Mouse (Mus musculus) embryonic facial prominence, embryonic 12.5 days (tissue): ENCODE measurements around the gene Il9r. TPM values are rescaled to one million over a fixed set of nuclear protein-coding genes. Genes with fewer than 3 reads are reported as not detected.

Experiments
- ATAC-seq: fragments of 200-750 bp; cut with Nextera tagmentation; 2 replicates; pipeline ENCODE4 v1.8.0; 2017; ENCODE audit not compliant: insufficient number of reproducible peaks, insufficient read depth, low FRiP score, low TSS enrichment
- H3K27ac ChIP-seq: fragments of 300-500 bp; sonication (generic); 2 replicates; pipeline ENCODE4 v1.5.1; 2016; ENCODE audit warnings: mild to moderate bottlenecking
- H3K27me3 ChIP-seq: fragments of 300-500 bp; sonication (generic); 2 replicates; pipeline ENCODE4 v1.6.1; 2016; ENCODE audit warnings: mild to moderate bottlenecking, moderate library complexity
- H3K36me3 ChIP-seq: fragments of 300-500 bp; sonication (generic); 2 replicates; pipeline ENCODE4 v1.6.1; 2016; ENCODE audit warnings: mild to moderate bottlenecking
- H3K4me1 ChIP-seq: fragments of 300-500 bp; sonication (generic); 2 replicates; pipeline ENCODE4 v1.6.1; 2016
- H3K4me2 ChIP-seq: fragments of 300-500 bp; sonication (generic); replicated peaks from 2 replicates; pipeline ENCODE4 v1.6.1; 2016; ENCODE audit warnings: mild to moderate bottlenecking, moderate library complexity
- H3K4me3 ChIP-seq: fragments of 300-500 bp; sonication (generic); 2 replicates; pipeline ENCODE4 v1.5.1; 2016; ENCODE audit warnings: mild to moderate bottlenecking
- H3K9ac ChIP-seq: fragments of 300-500 bp; sonication (generic); 2 replicates; pipeline ENCODE4 v1.6.1; 2016; ENCODE audit warnings: mild to moderate bottlenecking, moderate library complexity
- H3K9me3 ChIP-seq: fragments of 300-500 bp; sonication (generic); 2 replicates; pipeline ENCODE4 v1.6.1; 2016; ENCODE audit warnings: mild to moderate bottlenecking, moderate library complexity
- WGBS: fragments of 180-500 bp; shearing (Covaris S2); methylation state at CpG from one replicate; pipeline ENCODE4 v1.1.7; 2016; 5-methylcytosine and 5-hydroxymethylcytosine counted together
- polyA plus RNA-seq: library from polyadenylated mRNA; unstranded; fragments of >200 nt; fragmentation: Nextera tagmentation; extraction: Ambion mirVana; gene quantifications from 2 replicates; pipeline ENCODE4 v1.2.1, GENCODE M21; 2016

Il9r gene
- polyA plus RNA-seq, 1 experiment from 2014 or later: not detected

GRCm38 (mm10) chr11:32236712-32237410 lies 36.8 kb upstream of the Il9r start:
- no peak overlapping the region for H3K27ac ChIP-seq
- no peaks in the 10 kb centered on the region for H3K27me3 ChIP-seq
- H3K4me3 ChIP-seq: no peak overlapping the region
- no peak overlapping the region for H3K4me2 ChIP-seq
- WGBS: 59% methylated on average over 9 of the region's 9 CpGs
- H3K4me1 ChIP-seq: 0 out of 2 replicates have a peak, but pooled peaks cover 5% of the 10 kb centered on the region
- ATAC-seq: no peak
- no peaks in the 10 kb centered on the region for H3K9me3 ChIP-seq
- H3K9ac ChIP-seq: no peak overlapping the region
- peaks cover 68% of the 10 kb centered on the region for H3K36me3 ChIP-seq

GRCm38 (mm10) chr11:32236132-32236531 lies 36.1 kb upstream of the Il9r start:
- Histone ChIP-seq H3K9ac (no peak overlapping the region), H3K36me3 (peaks cover 68% of the 10 kb centered on the region), H3K27ac (no peak overlapping the region; the same call in 1 of the 2 replicates), H3K27me3 (no peaks in the 10 kb centered on the region), H3K4me3 (no peak overlapping the region), H3K4me2 (no peak overlapping the region), H3K4me1 (0 out of 2 replicates have a peak, but pooled peaks cover 5% of the 10 kb centered on the region), H3K9me3 (no peaks in the 10 kb centered on the region)
- 75% methylated on average over 2 of the region's 2 CpGs for WGBS
- ATAC-seq: no peak

- 59% methylated on average over 3 of the region's 3 CpGs for WGBS
- Histone ChIP-seq H3K4me3 (no peak overlapping the region), H3K4me1 (0 out of 2 replicates have a peak, but pooled peaks cover 5% of the 10 kb centered on the region), H3K9me3 (no peaks in the 10 kb centered on the region), H3K36me3 (peaks cover 68% of the 10 kb centered on the region), H3K27me3 (no peaks in the 10 kb centered on the region), H3K27ac (no peak overlapping the region), H3K9ac (no peak overlapping the region), H3K4me2 (no peak overlapping the region)
- no peak for ATAC-seq
These were observed 35.6 kb upstream of the Il9r start for GRCm38 (mm10) chr11:32235646-32236045.

- no peaks in the 10 kb centered on the region for H3K27me3 ChIP-seq
- 0 out of 2 replicates have a peak, but pooled peaks cover 5% of the 10 kb centered on the region for H3K4me1 ChIP-seq
- no peaks in the 10 kb centered on the region for H3K9me3 ChIP-seq
- H3K36me3 ChIP-seq: peaks cover 68% of the 10 kb centered on the region
- H3K4me3 ChIP-seq: no peak overlapping the region
- H3K9ac ChIP-seq: no peak overlapping the region
- WGBS: 85% methylated on average over 6 of the region's 6 CpGs
- H3K27ac ChIP-seq: no peak overlapping the region
- no peak overlapping the region for H3K4me2 ChIP-seq
- ATAC-seq: no peak
These were observed 34.9 kb upstream of the Il9r start for GRCm38 (mm10) chr11:32234816-32235485.

GRCm38 (mm10) chr11:32233895-32234294 lies 33.8 kb upstream of the Il9r start:
- H3K36me3 ChIP-seq: peaks cover 69% of the 10 kb centered on the region

GRCm38 (mm10) chr11:32232848-32233247 lies 32.8 kb upstream of the Il9r start:
- Histone ChIP-seq H3K27ac (no peak overlapping the region), H3K4me1 (peaks cover 5% of the 10 kb centered on the region; the same call in 1 of the 2 replicates), H3K27me3 (no peaks in the 10 kb centered on the region), H3K9me3 (no peaks in the 10 kb centered on the region), H3K36me3 (peaks cover 74% of the 10 kb centered on the region), H3K4me3 (no peak overlapping the region), H3K4me2 (no peak overlapping the region), H3K9ac (no peak overlapping the region)
- no peak for ATAC-seq
- 63% methylated on average over 10 of the region's 10 CpGs for WGBS

More at GRCm38 (mm10) chr11:32233895-32234294, 33.8 kb upstream of the Il9r start:
- H3K4me1 ChIP-seq: 0 out of 2 replicates have a peak, but pooled peaks cover 5% of the 10 kb centered on the region
- H3K27ac ChIP-seq: no peak overlapping the region
- H3K4me3 ChIP-seq: no peak overlapping the region
- H3K27me3 ChIP-seq: no peaks in the 10 kb centered on the region
- WGBS: 90% methylated on average over 3 of the region's 3 CpGs
- H3K4me2 ChIP-seq: no peak overlapping the region
- no peak overlapping the region for H3K9ac ChIP-seq
- H3K9me3 ChIP-seq: no peaks in the 10 kb centered on the region
- no peak for ATAC-seq

- Histone ChIP-seq H3K27ac (no peak overlapping the region), H3K4me3 (no peak overlapping the region), H3K36me3 (peaks cover 65% of the 10 kb centered on the region), H3K9ac (no peak overlapping the region), H3K27me3 (no peaks in the 10 kb centered on the region), H3K4me2 (no peak overlapping the region), H3K9me3 (no peaks in the 10 kb centered on the region), H3K4me1 (peaks cover 10% of the 10 kb centered on the region)
- no peak for ATAC-seq
- 93% methylated on average over 2 of the region's 2 CpGs for WGBS
These were observed 31.0 kb upstream of the Il9r start for GRCm38 (mm10) chr11:32231125-32231524.

- Histone ChIP-seq H3K9me3 (no peaks in the 10 kb centered on the region), H3K36me3 (peaks cover 64% of the 10 kb centered on the region), H3K4me1 (peaks cover 18% of the 10 kb centered on the region), H3K27ac (no peak overlapping the region), H3K9ac (no peak overlapping the region), H3K4me3 (no peak overlapping the region), H3K27me3 (no peaks in the 10 kb centered on the region), H3K4me2 (no peak overlapping the region)
- ATAC-seq: no peak
- 86% methylated on average over 4 of the region's 4 CpGs for WGBS
These were observed 30.1 kb upstream of the Il9r start for GRCm38 (mm10) chr11:32230220-32230619.

GRCm38 (mm10) chr11:32228292-32228845 lies 28.3 kb upstream of the Il9r start:
- Histone ChIP-seq H3K36me3 (peaks cover 46% of the 10 kb centered on the region), H3K27me3 (no peaks in the 10 kb centered on the region), H3K9me3 (no peaks in the 10 kb centered on the region), H3K9ac (no peak overlapping the region), H3K4me3 (no peak overlapping the region), H3K27ac (no peak overlapping the region), H3K4me2 (no peak overlapping the region), H3K4me1 (peaks cover 25% of the 10 kb centered on the region)
- no peak for ATAC-seq
- WGBS: 90% methylated on average over 3 of the region's 3 CpGs

- Histone ChIP-seq H3K27ac (no peak overlapping the region), H3K4me3 (no peak overlapping the region), H3K4me1 (peaks cover 33% of the 10 kb centered on the region), H3K27me3 (peaks cover 4% of the 10 kb centered on the region; the same call in 1 of the 2 replicates), H3K36me3 (peaks cover 38% of the 10 kb centered on the region), H3K9me3 (no peaks in the 10 kb centered on the region), H3K9ac (peak overlapping the region; percentile 77; the same call in 1 of the 2 replicates), H3K4me2 (peak overlapping the region; percentile 71; the same call in 1 of the 2 replicates)
- WGBS: 85% methylated on average over 9 of the region's 9 CpGs
- ATAC-seq: no peak
These were observed 27.5 kb upstream of the Il9r start for GRCm38 (mm10) chr11:32227555-32227954.

- Histone ChIP-seq H3K36me3 (peaks cover 33% of the 10 kb centered on the region), H3K27me3 (peaks cover 4% of the 10 kb centered on the region; the same call in 1 of the 2 replicates), H3K4me3 (peak overlapping the region; percentile 69), H3K27ac (no peak overlapping the region), H3K4me2 (peak overlapping the region; percentile 71), H3K9me3 (no peaks in the 10 kb centered on the region), H3K9ac (peak overlapping the region; percentile 77), H3K4me1 (peaks cover 38% of the 10 kb centered on the region)
- ATAC-seq: no peak
- 64% methylated on average over 1 of the region's 1 CpGs for WGBS
These were observed 27.0 kb upstream of the Il9r start for GRCm38 (mm10) chr11:32227041-32227440.
